Mouse (Mus musculus) liver, embryonic 16.5 days (tissue): ENCODE measurements at regions not wholly inside any gene's neighbourhood (a gene's known extent, or its start where the extent isn't known, plus 50 kb on each side); places are given as distances from the start of the nearest gene placed in this dataset.

Experiments
- ATAC-seq: fragments of 200-750 bp; cut with Nextera tagmentation; 2 replicates; pipeline ENCODE4 v1.8.0; 2017; ENCODE audit warnings: low read depth, mild to moderate bottlenecking, moderate number of reproducible peaks, moderate library complexity
- H3K27ac ChIP-seq: fragments of 300-500 bp; sonication (generic); 2 replicates; pipeline ENCODE4 v1.5.1; 2014; ENCODE audit warnings: mild to moderate bottlenecking, low read length
- H3K27me3 ChIP-seq: fragments of 300-500 bp; sonication (generic); 2 replicates; pipeline ENCODE4 v1.6.1; 2014; ENCODE audit warnings: low read depth, low read length, mixed read lengths; ENCODE audit not compliant: control insufficient read depth, insufficient read depth
- H3K36me3 ChIP-seq: fragments of 300-500 bp; sonication (generic); 2 replicates; pipeline ENCODE4 v1.6.1; 2014; ENCODE audit warnings: mild to moderate bottlenecking; ENCODE audit not compliant: control insufficient read depth, insufficient read depth
- H3K4me1 ChIP-seq: fragments of 300-500 bp; sonication (generic); 2 replicates; pipeline ENCODE4 v1.6.1; 2014; ENCODE audit warnings: low read depth, low read length, mixed read lengths; ENCODE audit not compliant: control insufficient read depth
- H3K4me2 ChIP-seq: fragments of 300-500 bp; sonication (generic); 2 replicates; pipeline ENCODE4 v1.6.1; 2014; ENCODE audit warnings: low read depth, low read length, mixed read lengths
- H3K4me3 ChIP-seq: fragments of 300-500 bp; sonication (generic); 2 replicates; pipeline ENCODE4 v1.5.1; 2014; ENCODE audit warnings: low read depth, mild to moderate bottlenecking, low read length
- H3K9ac ChIP-seq: fragments of 300-500 bp; sonication (generic); 2 replicates; pipeline ENCODE4 v1.6.1; 2014; ENCODE audit warnings: low read depth, low read length
- H3K9me3 ChIP-seq: fragments of 300-500 bp; sonication (generic); replicated peaks from 2 replicates; pipeline ENCODE4 v1.6.1; 2016; ENCODE audit warnings: low read length; ENCODE audit not compliant: control insufficient read depth
- WGBS: fragments of 180-500 bp; shearing (Covaris S2); extraction: QIAGEN DNeasy Blood & Tissue Kit; methylation state at CpG from one replicate; pipeline ENCODE4 v1.1.7; 2014; ENCODE audit not compliant: insufficient replicate concordance; 5-methylcytosine and 5-hydroxymethylcytosine counted together

DNA sequence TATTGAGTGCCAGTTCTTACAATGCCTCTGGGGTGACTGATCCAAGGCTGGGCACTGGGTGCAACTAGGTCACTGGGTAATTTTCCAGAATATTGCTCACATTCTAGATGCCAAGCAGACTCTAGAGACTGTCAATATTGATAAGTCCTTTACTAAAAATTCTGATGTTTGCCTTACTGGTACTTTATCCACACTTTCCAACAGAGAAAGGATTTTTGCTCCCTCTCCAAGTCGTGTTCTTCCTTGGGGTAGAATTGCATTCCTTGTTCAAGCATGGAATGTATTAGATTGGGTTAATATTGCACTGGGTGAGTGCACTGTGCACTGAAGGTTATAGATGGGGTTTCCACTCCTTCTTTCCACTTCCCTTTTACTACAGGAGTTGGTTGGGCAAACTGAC lies 1891.0 kb upstream of the Lrrc6 start:
- H3K36me3 ChIP-seq = no peaks in the 10 kb centered on the region
- no peak overlapping the region for H3K27ac ChIP-seq
- 26% methylated on average over 1 of the region's 1 CpGs for WGBS
- no peak overlapping the region for H3K4me3 ChIP-seq
- no peak overlapping the region for H3K4me2 ChIP-seq
- ATAC-seq = no peak
- H3K27me3 ChIP-seq = no peaks in the 10 kb centered on the region
- no peak overlapping the region for H3K9ac ChIP-seq
- H3K9me3 ChIP-seq = no peaks in the 10 kb centered on the region
- H3K4me1 ChIP-seq = no peaks in the 10 kb centered on the region

DNA sequence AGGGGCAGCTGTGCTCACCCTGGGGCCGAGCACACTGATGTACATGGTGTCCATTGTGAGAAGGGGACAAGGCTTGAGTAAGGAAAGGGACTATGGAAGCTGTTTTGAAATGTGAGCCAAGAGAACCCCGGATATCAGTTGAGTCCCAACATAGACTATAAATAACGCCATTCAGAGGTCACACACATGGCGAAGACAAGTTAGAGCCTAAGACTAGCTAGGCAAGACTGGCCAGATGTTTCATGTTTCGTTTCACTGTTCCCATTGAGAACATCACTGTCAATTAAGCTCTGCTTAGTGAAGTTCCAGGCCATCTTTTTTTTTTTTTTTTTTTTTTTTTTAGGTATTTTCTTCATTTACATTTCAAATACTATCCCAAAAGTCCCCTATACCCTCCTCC lies 1889.1 kb upstream of the Lrrc6 start:
- Histone ChIP-seq H3K4me2 (no peak overlapping the region), H3K4me1 (no peaks in the 10 kb centered on the region), H3K27me3 (no peaks in the 10 kb centered on the region), H3K36me3 (no peaks in the 10 kb centered on the region), H3K4me3 (no peak overlapping the region), H3K9me3 (no peaks in the 10 kb centered on the region), H3K9ac (no peak overlapping the region), H3K27ac (no peak overlapping the region)
- ATAC-seq = no peak
- 51% methylated on average over 5 of the region's 5 CpGs for WGBS

GRCm38 (mm10) chr15:68387349-68388065 lies 1886.8 kb upstream of the Lrrc6 start:
- H3K27ac ChIP-seq = no peak overlapping the region
- no peaks in the 10 kb centered on the region for H3K4me1 ChIP-seq
- no peaks in the 10 kb centered on the region for H3K36me3 ChIP-seq
- no peak for ATAC-seq
- H3K4me2 ChIP-seq = no peak overlapping the region
- H3K9me3 ChIP-seq = no peaks in the 10 kb centered on the region
- no peak overlapping the region for H3K9ac ChIP-seq
- H3K27me3 ChIP-seq = no peaks in the 10 kb centered on the region
- no peak overlapping the region for H3K4me3 ChIP-seq
- WGBS = 56% methylated on average over 4 of the region's 4 CpGs

DNA sequence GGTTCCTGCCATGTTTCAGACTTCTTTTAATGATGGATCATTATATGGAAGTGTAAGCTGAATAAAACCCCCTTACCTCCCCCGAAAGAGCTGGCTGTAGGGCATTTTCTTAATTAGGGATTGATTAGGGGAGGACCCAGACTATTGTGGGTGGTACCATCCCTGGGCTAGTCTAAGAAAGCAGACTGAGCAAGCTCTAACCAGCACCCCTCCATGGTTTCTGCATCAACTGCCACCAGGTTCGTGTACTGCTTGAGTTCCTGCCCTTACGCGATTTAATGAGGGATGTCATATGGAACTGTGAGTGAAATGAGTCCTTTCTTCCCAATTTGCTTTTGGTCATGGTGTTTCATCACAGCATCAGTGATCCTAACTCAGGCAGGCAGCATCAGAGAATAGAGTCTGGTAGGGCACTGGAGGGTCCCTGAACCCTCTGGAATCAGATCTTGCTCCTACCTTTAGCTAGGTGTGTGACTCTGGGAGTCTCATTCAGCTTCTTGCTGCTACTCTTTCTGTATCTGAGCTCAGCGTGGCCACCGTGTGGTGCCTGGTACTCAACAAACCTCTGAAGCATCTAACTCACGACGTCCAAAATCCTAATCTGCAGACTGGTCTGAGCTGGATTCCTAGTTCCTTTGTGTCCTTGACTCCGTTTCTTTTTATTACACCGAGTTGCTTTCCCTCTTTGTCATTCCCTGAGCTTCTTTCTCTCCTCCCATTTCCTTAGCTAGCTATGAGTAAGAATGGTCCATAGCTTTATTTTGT lies 1884.0 kb upstream of the Lrrc6 start:
- no peak for ATAC-seq
- H3K9me3 ChIP-seq = no peaks in the 10 kb centered on the region
- H3K4me2 ChIP-seq = no peak overlapping the region
- H3K9ac ChIP-seq = no peak overlapping the region
- 60% methylated on average over 10 of the region's 10 CpGs for WGBS
- no peak overlapping the region for H3K4me3 ChIP-seq
- H3K36me3 ChIP-seq = no peaks in the 10 kb centered on the region
- no peaks in the 10 kb centered on the region for H3K4me1 ChIP-seq
- H3K27me3 ChIP-seq = no peaks in the 10 kb centered on the region
- H3K27ac ChIP-seq = no peak overlapping the region

DNA sequence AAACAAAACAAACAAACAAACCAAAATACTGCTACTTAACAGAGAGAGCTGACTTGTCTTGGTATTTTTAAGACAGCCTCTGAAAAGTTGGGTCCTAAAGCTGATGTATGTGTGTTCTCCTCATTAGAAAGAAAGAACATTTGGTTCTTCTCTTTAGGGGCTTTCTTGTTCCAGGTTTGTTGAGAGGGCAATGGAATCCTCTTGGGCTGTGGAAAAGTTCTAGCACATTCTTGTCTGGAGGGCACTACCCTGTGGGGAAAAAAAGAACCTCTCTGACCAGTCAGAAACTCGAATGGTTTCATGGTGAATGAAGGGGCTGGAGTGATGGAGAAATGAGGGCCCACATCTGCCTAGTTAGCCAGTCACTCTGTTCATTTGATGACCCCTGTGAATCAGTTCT lies 1874.5 kb upstream of the Lrrc6 start:
- 21% methylated on average over 1 of the region's 1 CpGs for WGBS

DNA sequence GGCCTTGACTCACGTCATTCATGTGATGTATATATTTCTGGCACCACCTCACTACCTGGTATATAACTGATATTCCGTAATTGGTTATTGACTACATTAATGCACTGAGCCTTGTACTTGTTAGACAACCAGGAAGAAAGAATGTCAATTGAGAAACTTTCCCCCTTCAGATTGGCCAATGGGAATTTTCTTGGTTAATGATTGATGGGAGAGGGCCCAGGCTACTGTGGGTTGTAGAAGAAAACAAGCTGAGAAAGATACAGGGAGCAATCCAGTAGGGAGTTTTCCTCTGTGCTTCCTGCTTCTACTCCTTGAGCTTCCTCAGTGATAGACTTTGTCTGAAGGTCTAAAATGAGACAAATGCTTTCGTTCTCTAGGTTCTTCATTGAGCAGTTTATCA lies 1866.1 kb upstream of the Lrrc6 start:
- ATAC-seq = no peak
- WGBS = 46% methylated on average over 3 of the region's 3 CpGs

More for the DNA sequence above, 1874.5 kb upstream of the Lrrc6 start:
- ATAC-seq = no peak
- no peaks in the 10 kb centered on the region for H3K4me1 ChIP-seq
- H3K27ac ChIP-seq = no peak overlapping the region
- H3K9me3 ChIP-seq = no peaks in the 10 kb centered on the region
- H3K9ac ChIP-seq = no peak overlapping the region
- no peak overlapping the region for H3K4me3 ChIP-seq
- no peak overlapping the region for H3K4me2 ChIP-seq
- H3K27me3 ChIP-seq = no peaks in the 10 kb centered on the region
- H3K36me3 ChIP-seq = no peaks in the 10 kb centered on the region

GRCm38 (mm10) chr15:68363058-68363735 lies 1862.5 kb upstream of the Lrrc6 start:
- H3K36me3 ChIP-seq = no peaks in the 10 kb centered on the region
- no peaks in the 10 kb centered on the region for H3K27me3 ChIP-seq
- H3K27ac ChIP-seq = peak overlapping the region; percentile 93
- peak overlapping the region; percentile 87 for H3K9ac ChIP-seq
- peak overlapping the region; percentile 90 for H3K4me3 ChIP-seq
- peaks cover 13% of the 10 kb centered on the region for H3K4me1 ChIP-seq
- H3K9me3 ChIP-seq = no peaks in the 10 kb centered on the region
- ATAC-seq = peak; percentile 94
- under 1% methylated on average over 70 of the region's 72 CpGs for WGBS
- H3K4me2 ChIP-seq = peak overlapping the region; percentile 86

More for the DNA sequence above, 1866.1 kb upstream of the Lrrc6 start:
- H3K27me3 ChIP-seq = no peaks in the 10 kb centered on the region
- H3K4me2 ChIP-seq = no peak overlapping the region
- no peak overlapping the region for H3K27ac ChIP-seq
- no peak overlapping the region for H3K4me3 ChIP-seq
- no peaks in the 10 kb centered on the region for H3K36me3 ChIP-seq
- H3K4me1 ChIP-seq = peaks cover 4% of the 10 kb centered on the region
- H3K9ac ChIP-seq = no peak overlapping the region
- no peaks in the 10 kb centered on the region for H3K9me3 ChIP-seq

- H3K9me3 ChIP-seq = no peaks in the 10 kb centered on the region
- ATAC-seq = peak; percentile 52
- H3K4me1 ChIP-seq = peaks cover 13% of the 10 kb centered on the region
- under 1% methylated on average over 56 of the region's 121 CpGs for WGBS
- peak overlapping the region; percentile 86 for H3K4me2 ChIP-seq
- no peaks in the 10 kb centered on the region for H3K36me3 ChIP-seq
- H3K27me3 ChIP-seq = no peaks in the 10 kb centered on the region
- H3K9ac ChIP-seq = peak overlapping the region; percentile 87
- peak overlapping the region; percentile 93 for H3K27ac ChIP-seq
- H3K4me3 ChIP-seq = peak overlapping the region; percentile 90
These were observed 1861.7 kb upstream of the Lrrc6 start for GRCm38 (mm10) chr15:68362081-68363057.
